Mouse (Mus musculus) small intestine, adult 2 months (tissue): ENCODE data around the gene Slc45a1. TPM values are rescaled to one million over a fixed set of nuclear protein-coding genes. Genes with fewer than 3 reads are reported as not detected.
A peak's percentile ranks its signal among the peaks of the same experiment; 100 is the strongest.

Experiments used
- H3K27ac ChIP-seq: fragments of 200-500 bp; 2 replicates; pipeline ENCODE4 v1.5.1; 2012; ENCODE audit warnings: low read depth, low read length, control low read depth, inconsistent platforms; ENCODE audit not compliant: insufficient read depth
- H3K27me3 ChIP-seq: fragments of 200-500 bp; 2 replicates; pipeline ENCODE4 v1.6.1; 2012; ENCODE audit warnings: mild to moderate bottlenecking, moderate library complexity, low read length, inconsistent platforms; ENCODE audit not compliant: control insufficient read depth, insufficient read depth
- H3K36me3 ChIP-seq: fragments of 200-500 bp; 2 replicates; pipeline ENCODE4 v1.6.1; 2012; ENCODE audit warnings: mild to moderate bottlenecking, low read length, control low read depth, inconsistent platforms; ENCODE audit not compliant: control insufficient read depth, insufficient read depth
- H3K4me1 ChIP-seq: fragments of 200-500 bp; 2 replicates; pipeline ENCODE4 v1.6.1; 2012; ENCODE audit warnings: low read length, inconsistent platforms, mixed read lengths; ENCODE audit not compliant: control insufficient read depth, insufficient read depth, insufficient read length
- H3K4me3 ChIP-seq: fragments of 200-500 bp; 2 replicates; pipeline ENCODE4 v1.5.1; 2012; ENCODE audit warnings: low read depth, mild to moderate bottlenecking, control low read depth, inconsistent platforms, low read length, moderate library complexity
- CTCF ChIP-seq: fragments of 200-500 bp; IDR thresholded peaks from 2 replicates; pipeline ENCODE4 v1.5.1; 2012; ENCODE audit warnings: low read depth, mild to moderate bottlenecking, control low read depth, inconsistent platforms, low read length, moderate library complexity, mixed read lengths; ENCODE audit not compliant: insufficient replicate concordance, insufficient read length; ENCODE audit errors: extremely low read depth
- POLR2A ChIP-seq: fragments of 200-500 bp; IDR thresholded peaks from 2 replicates; pipeline ENCODE4 v1.6.1; 2012; ENCODE audit warnings: low read depth, mild to moderate bottlenecking, control low read depth, inconsistent platforms, low read length, moderate library complexity
- WGBS: fragments of 180-500 bp; shearing (Covaris S2); methylation state at CpG from one replicate; pipeline ENCODE4 v1.1.7; 2018; 5-methylcytosine and 5-hydroxymethylcytosine counted together
- polyA plus RNA-seq: library from polyadenylated mRNA; depleted of rRNA; stranded (reverse); fragments of >200 nt; gene quantifications from 2 replicates; pipeline ENCODE4 v1.2.3, GENCODE M21; 2012

Gene Slc45a1
- polyA plus RNA-seq, 1 experiment = 0.38 TPM

DNA sequence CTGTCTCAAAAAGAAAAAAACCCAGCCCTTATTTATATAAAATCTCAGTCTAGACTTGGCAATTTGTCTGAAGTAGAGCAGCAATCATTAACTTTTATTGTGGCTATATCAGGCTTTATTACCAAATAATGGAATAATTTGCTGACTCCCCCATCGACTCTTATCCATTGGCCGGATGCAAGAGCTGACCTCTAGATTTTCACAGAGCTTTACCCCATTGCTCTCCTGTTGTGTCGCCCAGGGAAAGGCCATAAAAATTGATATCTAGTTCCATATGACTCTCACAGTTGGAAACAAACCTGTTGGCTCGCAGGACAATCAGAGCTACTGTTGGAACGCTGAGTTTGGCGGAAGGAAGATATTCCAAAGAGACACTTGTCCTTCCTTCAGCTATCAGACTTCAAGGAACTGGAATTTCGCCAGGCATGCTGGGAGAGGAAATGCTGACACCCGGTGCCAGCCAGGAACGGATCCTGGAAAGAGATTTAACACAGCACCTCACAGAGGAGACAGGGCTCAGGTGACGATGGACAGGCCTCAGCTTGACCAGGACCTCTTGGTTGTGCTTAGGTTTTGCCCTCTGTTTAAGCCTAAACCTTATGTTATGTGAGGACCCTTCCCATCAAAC is 35.3 kb upstream of the Slc45a1 start:
- Histone ChIP-seq H3K36me3 (no peaks in the 10 kb centered on the region), H3K27ac (peak overlapping the region; percentile 44), H3K27me3 (no peaks in the 10 kb centered on the region), H3K4me3 (no peak overlapping the region), H3K4me1 (peaks cover 47% of the 10 kb centered on the region; the same call in 1 of the 2 replicates)
- TF ChIP-seq POLR2A (no peak), CTCF (no peak)
- 25% methylated on average over 10 of the region's 10 CpGs for WGBS

DNA sequence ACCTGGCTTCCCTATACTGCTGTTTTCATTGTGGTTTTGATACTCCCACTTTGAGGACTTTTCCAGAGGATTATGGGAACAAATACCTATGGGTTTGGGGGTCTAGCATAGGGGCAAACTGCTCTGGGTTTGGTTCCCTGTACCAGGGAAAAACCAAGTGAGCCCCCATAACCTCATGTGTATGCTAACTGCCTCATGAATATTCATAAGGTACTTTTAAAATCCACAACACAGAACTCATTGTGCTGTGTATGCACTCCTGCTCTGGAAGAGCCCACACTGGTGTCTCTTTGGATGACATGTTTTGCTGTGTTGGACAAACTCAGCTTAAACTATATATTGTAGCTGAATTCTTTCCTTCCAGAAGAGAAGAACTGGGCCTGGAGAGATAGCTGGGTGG is 34.6 kb upstream of the Slc45a1 start:
- peaks cover 45% of the 10 kb centered on the region; the same call in 1 of the 2 replicates for H3K4me1 ChIP-seq
- no peak overlapping the region for H3K27ac ChIP-seq
- H3K4me3 ChIP-seq = no peak overlapping the region

DNA sequence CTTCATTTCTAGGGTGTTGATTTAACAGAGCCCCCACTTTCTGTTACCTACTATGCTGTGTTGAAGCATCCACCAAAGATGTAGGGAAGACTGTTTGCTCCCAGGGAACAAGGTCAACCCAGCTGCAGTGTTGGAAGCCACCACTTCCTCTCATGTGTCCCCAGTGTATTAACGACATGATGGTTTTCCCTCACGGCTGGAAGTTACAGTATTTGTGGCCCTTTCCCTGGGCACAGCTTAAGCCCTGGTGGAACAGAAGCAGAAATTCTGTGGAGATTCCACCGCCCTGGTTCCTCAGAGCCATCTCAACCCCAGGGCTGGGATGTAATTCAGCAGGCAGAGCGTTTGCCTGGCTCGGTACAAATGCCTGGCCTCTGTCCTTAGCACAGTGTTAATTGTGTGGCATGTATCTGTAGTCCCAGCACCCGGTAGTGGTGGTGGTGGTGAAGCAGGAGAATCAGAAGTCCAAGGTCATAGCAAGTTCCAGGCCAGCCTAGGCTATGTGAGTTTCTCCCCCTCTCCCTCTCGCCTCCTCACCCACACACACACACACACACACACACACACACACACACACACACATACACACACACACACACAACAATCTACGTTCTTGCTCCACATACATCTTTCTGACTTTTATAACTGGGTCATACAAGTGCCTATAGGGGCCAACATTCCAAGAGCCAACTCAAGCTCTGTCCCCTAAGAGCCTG is 34.0 kb upstream of the Slc45a1 start:
- no peaks in the 10 kb centered on the region for H3K27me3 ChIP-seq
- no peak overlapping the region for H3K4me3 ChIP-seq
- no peak for TF ChIP-seq POLR2A
- TF ChIP-seq CTCF = no peak
- no peaks in the 10 kb centered on the region for H3K36me3 ChIP-seq
- H3K27ac ChIP-seq = peak overlapping the region; percentile 73
- 39% methylated on average over 8 of the region's 8 CpGs for WGBS
- peaks cover 40% of the 10 kb centered on the region; the same call in 1 of the 2 replicates for H3K4me1 ChIP-seq

More for the DNA sequence above, 34.6 kb upstream of the Slc45a1 start:
- TF ChIP-seq POLR2A = no peak
- no peak for TF ChIP-seq CTCF
- H3K27me3 ChIP-seq = no peaks in the 10 kb centered on the region
- H3K36me3 ChIP-seq = no peaks in the 10 kb centered on the region

DNA sequence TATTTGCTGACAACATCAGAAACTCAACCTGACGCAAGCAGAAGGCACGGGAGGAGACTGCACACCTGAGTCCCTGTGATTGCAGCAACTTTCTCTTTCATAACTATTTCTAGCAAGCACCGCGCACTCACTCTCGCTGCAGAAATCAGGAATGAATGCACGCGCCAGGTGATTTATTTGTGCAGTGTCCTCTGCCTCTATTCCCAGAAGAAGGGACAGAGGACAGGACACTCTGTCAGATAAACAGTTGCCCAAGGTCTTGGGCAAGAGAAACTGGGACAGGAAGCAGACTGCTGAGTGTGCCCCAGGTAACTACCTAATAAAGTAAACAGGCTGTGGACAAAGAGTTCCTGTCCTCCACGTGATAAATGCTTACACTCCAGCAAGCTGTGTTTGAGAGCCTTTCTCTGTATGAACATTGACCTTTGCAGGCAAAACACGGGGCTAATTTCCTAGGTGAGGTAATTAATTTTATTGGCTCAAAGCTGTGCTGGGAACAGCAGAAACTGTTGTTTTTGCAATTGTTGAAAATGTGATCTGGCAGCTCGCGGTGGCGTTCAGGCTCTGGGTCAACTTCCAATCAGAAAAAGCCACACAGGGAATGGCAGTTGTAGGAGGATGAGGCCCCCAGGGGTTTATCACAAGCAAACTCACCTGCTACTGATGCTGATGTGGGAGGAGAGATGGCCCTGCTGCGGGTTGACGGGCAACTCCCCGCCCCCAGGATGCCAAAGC is 33.2 kb upstream of the Slc45a1 start:
- Histone ChIP-seq H3K36me3 (no peaks in the 10 kb centered on the region), H3K27ac (peak overlapping the region; percentile 73), H3K27me3 (no peaks in the 10 kb centered on the region), H3K4me3 (peak overlapping the region; percentile 13; the same call in 1 of the 2 replicates), H3K4me1 (peaks cover 35% of the 10 kb centered on the region; the same call in 1 of the 2 replicates)
- 9% methylated on average over 15 of the region's 15 CpGs for WGBS
- TF ChIP-seq POLR2A = no peak
- no peak for TF ChIP-seq CTCF

DNA sequence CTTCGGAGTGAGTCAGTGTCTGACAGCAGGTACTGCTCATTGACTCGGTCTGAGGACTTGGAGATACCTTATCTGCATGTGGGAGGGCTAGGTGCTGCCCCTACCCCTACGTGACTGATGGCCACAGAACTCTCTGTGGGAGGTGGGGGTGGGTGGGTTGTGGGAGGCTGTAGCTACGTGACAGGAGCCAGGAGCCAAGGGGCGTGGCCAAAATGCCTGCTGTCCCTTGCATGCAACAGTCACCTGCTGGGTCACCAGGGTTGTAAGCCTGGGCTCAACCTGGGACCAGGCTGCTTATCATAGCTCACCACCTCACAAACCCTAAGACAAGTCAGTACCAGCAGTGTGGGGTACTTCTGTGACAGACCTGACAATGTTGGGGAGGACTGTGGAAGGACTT is 28.4 kb upstream of the Slc45a1 start:
- Histone ChIP-seq H3K4me1 (no peaks in the 10 kb centered on the region), H3K27ac (no peak overlapping the region), H3K36me3 (no peaks in the 10 kb centered on the region), H3K27me3 (no peaks in the 10 kb centered on the region), H3K4me3 (no peak overlapping the region)
- WGBS = 65% methylated on average over 5 of the region's 5 CpGs
- TF ChIP-seq CTCF (no peak), POLR2A (no peak)

DNA sequence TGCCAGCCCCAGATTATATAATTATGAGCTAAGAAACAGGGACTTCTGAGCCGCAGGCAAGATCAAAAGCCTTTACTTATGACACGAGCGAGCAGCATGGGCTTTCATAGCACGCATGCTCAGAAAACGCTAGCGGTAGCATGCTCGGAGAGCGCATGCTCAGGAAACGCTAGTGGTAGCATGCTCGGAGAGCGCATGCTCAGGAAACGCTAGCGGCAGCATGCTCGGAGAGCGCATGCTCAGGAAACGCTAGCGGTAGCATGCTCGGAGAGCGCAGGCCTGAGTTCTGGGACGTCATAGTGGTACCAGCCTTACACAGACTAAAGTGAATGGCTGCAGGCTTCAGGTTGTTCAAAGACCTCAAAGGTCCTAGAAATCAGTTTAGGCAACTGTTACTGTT is 26.8 kb upstream of the Slc45a1 start:
- no peaks in the 10 kb centered on the region for H3K27me3 ChIP-seq
- no peaks in the 10 kb centered on the region for H3K4me1 ChIP-seq
- TF ChIP-seq POLR2A = no peak
- no peak for TF ChIP-seq CTCF
- WGBS = 97% methylated on average over 20 of the region's 20 CpGs
- no peak overlapping the region for H3K4me3 ChIP-seq
- no peaks in the 10 kb centered on the region for H3K36me3 ChIP-seq
- no peak overlapping the region for H3K27ac ChIP-seq

DNA sequence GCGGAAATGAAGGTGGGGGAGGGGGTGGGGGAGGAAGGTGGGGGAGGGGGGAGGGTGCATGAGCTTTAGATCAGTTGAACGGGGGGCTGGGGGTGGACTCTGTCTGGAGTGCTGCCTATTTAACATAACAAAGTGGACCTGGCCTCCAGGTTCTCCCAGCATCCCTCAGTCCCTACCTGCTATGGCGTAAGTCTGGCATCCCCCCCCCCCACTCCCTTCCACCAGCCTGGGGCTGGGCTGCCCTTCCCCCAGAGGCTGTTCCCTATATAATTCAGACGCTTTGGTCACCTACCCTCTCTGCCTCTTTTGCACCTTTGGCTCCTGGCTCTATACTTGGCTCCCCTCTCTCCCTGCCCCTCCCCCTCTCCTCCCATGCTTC is 25.9 kb upstream of the Slc45a1 start:
- no peak for TF ChIP-seq CTCF
- no peak for TF ChIP-seq POLR2A
- Histone ChIP-seq H3K36me3 (no peaks in the 10 kb centered on the region), H3K27ac (no peak overlapping the region), H3K4me1 (no peaks in the 10 kb centered on the region), H3K4me3 (no peak overlapping the region), H3K27me3 (0 out of 2 replicates have a peak, but pooled peaks cover 4% of the 10 kb centered on the region)
- WGBS = 66% methylated on average over 4 of the region's 4 CpGs
